Mouse (Mus musculus): Measurements from ENCODE around the gene 1700061G19Rik. TPM values are rescaled to one million over a fixed set of nuclear protein-coding genes. Genes with fewer than 3 reads are reported as not detected.

The 1700061G19Rik gene
- total RNA-seq, 2 experiments from 2014 or later = not detected

DNA sequence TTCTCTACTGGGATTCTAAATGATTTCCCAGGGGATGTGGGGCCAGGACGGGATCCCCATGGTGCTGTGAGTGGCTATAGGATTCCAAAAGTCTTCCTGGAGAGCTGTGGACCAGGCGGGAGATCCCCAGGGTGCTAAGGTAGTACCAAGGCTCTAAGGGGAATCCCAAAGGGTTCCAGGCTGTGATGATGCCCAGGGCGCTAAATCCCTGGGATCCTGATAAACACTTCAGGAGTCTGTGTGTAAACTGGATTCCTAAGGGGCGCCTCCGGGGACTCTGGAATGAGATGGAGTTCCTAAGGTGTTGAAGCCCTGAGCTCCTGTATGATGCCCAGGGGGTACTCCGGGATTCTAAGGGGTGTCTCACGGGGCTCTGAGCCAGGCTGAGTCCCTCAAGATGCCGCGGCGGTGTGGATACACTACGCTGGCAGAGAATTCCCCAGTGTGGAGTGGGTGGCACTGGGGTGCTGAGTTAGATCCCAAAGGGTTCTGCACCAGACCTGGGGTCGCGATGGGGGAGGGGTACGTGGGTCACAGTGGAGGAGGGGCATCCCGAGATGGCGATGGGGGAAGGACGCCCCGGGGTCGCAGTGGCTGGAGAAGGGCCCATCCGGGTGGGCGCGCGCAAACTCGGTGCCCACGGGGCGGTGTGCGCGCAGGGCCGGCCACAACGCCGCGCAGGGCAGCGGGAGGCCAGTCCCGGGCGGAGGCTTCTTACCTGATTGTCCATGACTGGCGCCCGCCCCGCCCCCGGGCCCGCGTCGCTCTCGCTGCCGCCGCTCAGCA, 59.5 kb downstream of the 1700061G19Rik start:
- peak in 1 of 2 experiments; percentile 46 for DNase-seq (ENCODE audit: extremely low spot score in 1 of 2, low spot score in 2 of 2)
- TF ChIP-seq CTCF (IDR thresholded peaks at IDR 0.05) = no peak
- intact Hi-C loops (cut with DNase I) = loop anchor here (2.0 to 5.0 kb wide), 2 partner anchors 54 to 122 kb away; no protein-coding TSS in a partner anchor
- Histone ChIP-seq H3K4me3 (peak overlapping the region; percentile 78), H3K27ac (peak overlapping the region; percentile 77)

DNA sequence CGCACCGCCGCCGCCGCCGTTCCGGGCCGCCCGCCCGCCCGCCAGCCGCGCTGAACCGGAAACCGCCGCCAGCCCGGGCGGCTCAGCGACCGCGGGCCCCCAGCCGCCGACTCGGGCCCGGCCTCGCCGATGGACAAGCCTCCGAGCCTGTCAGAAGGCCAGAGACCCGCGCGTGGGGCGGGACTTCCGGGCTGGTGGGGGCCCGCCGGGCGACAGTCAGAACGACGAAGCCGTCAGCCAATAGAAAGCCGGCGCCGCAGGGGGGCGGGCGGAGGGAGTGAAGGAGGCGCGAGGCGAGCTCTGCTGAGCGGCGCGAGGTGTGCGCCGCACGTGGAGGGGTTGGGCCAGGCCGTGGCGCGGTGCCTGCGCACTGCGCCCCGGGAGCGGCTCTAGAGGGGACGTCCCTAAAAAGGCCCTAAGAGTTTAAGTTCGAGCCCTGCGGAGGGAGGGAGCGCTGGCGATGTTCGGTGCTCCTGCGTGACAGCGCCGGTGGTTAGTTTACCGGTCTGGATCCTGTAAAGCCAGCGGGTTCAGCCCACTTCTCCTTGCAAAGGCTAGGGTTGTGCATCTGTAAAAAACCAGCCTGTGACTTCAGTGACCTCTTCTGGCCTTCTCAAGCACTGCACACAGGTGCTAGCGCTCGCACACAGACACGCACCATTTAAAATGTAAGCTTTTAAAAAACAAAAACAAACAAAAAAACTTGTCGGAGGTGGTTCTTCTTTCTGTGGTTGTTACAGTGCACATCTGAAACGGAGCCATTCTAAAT, 60.3 kb downstream of the 1700061G19Rik start, which contains the start of gene Mllt1:
Mllt1 (minus strand) TSS at position 53 of the 769 bp plus-strand sequence.
- Histone ChIP-seq H3K27ac (peak within 1 kb of the TSS; percentile 77), H3K4me3 (peak within 1 kb of the TSS; percentile 78)
- TF ChIP-seq CTCF (IDR thresholded peaks at IDR 0.05) = peak; percentile 60
- intact Hi-C loops (cut with DNase I) = loop anchor here (2.0 to 5.0 kb wide), 2 partner anchors 53 to 123 kb away; no protein-coding TSS in a partner anchor
- DNase-seq (ENCODE audit: extremely low spot score in 1 of 2, low spot score in 2 of 2) = peak; percentile 99 to 100

- no peak for TF ChIP-seq CTCF (IDR thresholded peaks at IDR 0.05)
- intact Hi-C loops (cut with DNase I) = loop anchor here (5.0 kb wide), 1 partner anchor 124 kb away; no protein-coding TSS in a partner anchor
- DNase-seq (ENCODE audit: extremely low spot score in 1 of 2, low spot score in 2 of 2) = no peak
- Histone ChIP-seq H3K27ac (no peak overlapping the region), H3K4me3 (no peak overlapping the region)
These were observed 61.5 kb downstream of the 1700061G19Rik start for GRCm38 (mm10) chr17:56936731-56937130.

Other genes starting within 250 kb of the 1700061G19Rik start
- gene Lonp1, start 248.6 kb upstream of the 1700061G19Rik start, total RNA-seq (2021) = 10 to 100 TPM; 62.7 to 62.8 TPM
- gene Catsperd, start 247.3 kb upstream of the 1700061G19Rik start, total RNA-seq (2021) = under 1 TPM; 0.38 to 0.65 TPM
- gene Ranbp3, start 202.2 kb upstream of the 1700061G19Rik start, total RNA-seq (2021) = 100 to 1,000 TPM in 1 of 2 experiments, 10 to 100 TPM in 1; 92.7 to 101 TPM
- 100 to 1,000 TPM; 202 to 208 TPM for gene Ndufa11, start 157.7 kb upstream of the 1700061G19Rik start, total RNA-seq (2021)
- gene Vmac, start 157.5 kb upstream of the 1700061G19Rik start, total RNA-seq (2021) = 10 to 100 TPM in 1 of 2 experiments, 1 to 10 TPM in 1; 8.8 to 12.7 TPM
- 1 to 10 TPM; 4.1 to 4.5 TPM for gene Nrtn, start 117.9 kb upstream of the 1700061G19Rik start, total RNA-seq (2021)
- gene Dus3l, start 110.7 kb upstream of the 1700061G19Rik start, total RNA-seq (2021) = 10 to 100 TPM; 69.0 to 73.5 TPM
- gene Prr22, start 105.2 kb upstream of the 1700061G19Rik start, total RNA-seq (2021) = 1 to 10 TPM; 1.3 to 2.6 TPM
- 1 to 10 TPM; 2.2 to 3.5 TPM for gene Rfx2, start 44.5 kb upstream of the 1700061G19Rik start, total RNA-seq (2021)
- gene Acsbg2, start 1.0 kb upstream of the 1700061G19Rik start, total RNA-seq (2021) = not detected
- gene Mllt1, start 59.9 kb downstream of the 1700061G19Rik start, total RNA-seq (2021) = 10 to 100 TPM; 80.8 to 87.6 TPM
- not detected for gene Acer1, start 106.6 kb downstream of the 1700061G19Rik start, total RNA-seq (2021)
- gene Clpp, start 114.8 kb downstream of the 1700061G19Rik start, total RNA-seq (2021) = 10 to 100 TPM; 62.4 to 64.7 TPM
- gene Alkbh7, start 121.9 kb downstream of the 1700061G19Rik start, total RNA-seq (2021) = 10 to 100 TPM; 22.8 to 26.9 TPM
- not detected for gene Pspn, start 124.5 kb downstream of the 1700061G19Rik start, total RNA-seq (2021)
- gene Gtf2f1, start 135.8 kb downstream of the 1700061G19Rik start, total RNA-seq (2021) = 10 to 100 TPM; 61.0 to 61.2 TPM
- under 1 TPM in 1 of 2 experiments, not detected in 1; 0.49 TPM for gene Gm17949, start 136.0 kb downstream of the 1700061G19Rik start, total RNA-seq (2021)
- gene Khsrp, start 156.0 kb downstream of the 1700061G19Rik start, total RNA-seq (2021) = 100 to 1,000 TPM; 107 to 110 TPM
- not detected for gene Slc25a41, start 166.2 kb downstream of the 1700061G19Rik start, total RNA-seq (2021)
- gene Crb3, start 183.6 kb downstream of the 1700061G19Rik start, total RNA-seq (2021) = under 1 TPM in 1 of 2 experiments, not detected in 1; 0.77 TPM
- 100 to 1,000 TPM; 322 to 366 TPM for gene Slc25a23, start 184.4 kb downstream of the 1700061G19Rik start, total RNA-seq (2021)
- 1 to 10 TPM; 1.0 to 1.5 TPM for gene Dennd1c, start 203.0 kb downstream of the 1700061G19Rik start, total RNA-seq (2021)
- gene Tubb4a, start 212.3 kb downstream of the 1700061G19Rik start, total RNA-seq (2021) = 100 to 1,000 TPM; 584 to 587 TPM
- gene Tnfsf9, start 229.8 kb downstream of the 1700061G19Rik start, total RNA-seq (2021) = under 1 TPM; 0.27 to 0.44 TPM

All from left cerebral cortex, adult 2 months (tissue).